Mouse (Mus musculus): ENCODE results near the gene Krt2.

The Krt2 gene

GRCm38 (mm10) chr15:101772711-101773081, 45.3 kb downstream of the Krt2 start:
- in situ Hi-C loops (cut with MboI; ENCODE audit: unreplicated experiment in 2 of 2): loop anchor here (5.0 to 25.0 kb wide), 3 partner anchors 295 to 560 kb away; partner anchors contain the start of gene Grasp (in 1 of the 2)

GRCm38 (mm10) chr15:101772080-101772710, 45.8 kb downstream of the Krt2 start:
- in situ Hi-C loops (cut with MboI; ENCODE audit: unreplicated experiment in 2 of 2): loop anchor here (5.0 to 25.0 kb wide), 3 partner anchors 295 to 560 kb away; partner anchors contain the start of gene Grasp (in 1 of the 2)

- in situ Hi-C loops (cut with MboI; ENCODE audit: unreplicated experiment in 2 of 2): loop anchor here (5.0 to 25.0 kb wide), 3 partner anchors 297 to 558 kb away; partner anchors contain the start of gene Grasp (in 1 of the 2)
Measured at GRCm38 (mm10) chr15:101770226-101770625, 47.7 kb downstream of the Krt2 start.

All from v-Abl transformed pro-B cells (cell line).